Mouse (Mus musculus): ENCODE measurements around the gene Zfp60. TPM values are rescaled to one million over a fixed set of nuclear protein-coding genes. Genes with fewer than 3 reads are reported as not detected.
A peak's percentile ranks its signal among the peaks of the same experiment; 100 is the strongest.

Zfp60 gene
- polyA plus RNA-seq, 1 experiment from 2014 or later = 90.6 TPM

- Histone ChIP-seq H3K4me3 (ENCODE audit: low read depth, low read length) (no peak overlapping the region), H3K27ac (ENCODE audit: low read depth, low read length) (no peak overlapping the region), H3K36me3 (ENCODE audit: control insufficient read depth, insufficient read depth, low read length) (no peaks in the 10 kb centered on the region), H3K9ac (ENCODE audit: low read depth, low read length) (no peak overlapping the region), H3K27me3 (ENCODE audit: control insufficient read depth, insufficient read depth, low read length) (no peaks in the 10 kb centered on the region), H3K4me1 (replicated peaks; ENCODE audit: control insufficient read depth, insufficient read depth, low read length) (no peaks in the 10 kb centered on the region), H3K9me3 (ENCODE audit: control insufficient read depth, low read length) (no peaks in the 10 kb centered on the region), H3K4me2 (replicated peaks; ENCODE audit: low read depth, low read length) (no peak overlapping the region)
- DNase-seq (ENCODE audit: low spot score) (peak; percentile 70), ATAC-seq (ENCODE audit: low FRiP score) (no peak)
- 45% methylated on average over 5 of the region's 5 CpGs for WGBS
Observed at GRCm38 (mm10) chr7:27691076-27691475, 40.1 kb upstream of the Zfp60 start.

- Histone ChIP-seq H3K4me1 (replicated peaks; ENCODE audit: control insufficient read depth, insufficient read depth, low read length) (no peaks in the 10 kb centered on the region), H3K9ac (ENCODE audit: low read depth, low read length) (no peak overlapping the region), H3K36me3 (ENCODE audit: control insufficient read depth, insufficient read depth, low read length) (no peaks in the 10 kb centered on the region), H3K27me3 (ENCODE audit: control insufficient read depth, insufficient read depth, low read length) (no peaks in the 10 kb centered on the region), H3K4me3 (ENCODE audit: low read depth, low read length) (no peak overlapping the region), H3K4me2 (replicated peaks; ENCODE audit: low read depth, low read length) (no peak overlapping the region), H3K27ac (ENCODE audit: low read depth, low read length) (no peak overlapping the region), H3K9me3 (ENCODE audit: control insufficient read depth, low read length) (no peaks in the 10 kb centered on the region)
- DNase-seq (ENCODE audit: low spot score) (no peak), ATAC-seq (ENCODE audit: low FRiP score) (no peak)
- WGBS = 29% methylated on average over 3 of the region's 3 CpGs
Observed at GRCm38 (mm10) chr7:27696711-27697110, 34.5 kb upstream of the Zfp60 start.

- H3K27me3 ChIP-seq (ENCODE audit: control insufficient read depth, insufficient read depth, low read length) = no peaks in the 10 kb centered on the region
- no peaks in the 10 kb centered on the region for H3K36me3 ChIP-seq (ENCODE audit: control insufficient read depth, insufficient read depth, low read length)
- no peak overlapping the region for H3K9ac ChIP-seq (ENCODE audit: low read depth, low read length)
- H3K4me1 ChIP-seq (replicated peaks; ENCODE audit: control insufficient read depth, insufficient read depth, low read length) = no peaks in the 10 kb centered on the region
- WGBS = 80% methylated on average over 7 of the region's 7 CpGs
- H3K9me3 ChIP-seq (ENCODE audit: control insufficient read depth, low read length) = peaks cover 8% of the 10 kb centered on the region
- no peak overlapping the region for H3K27ac ChIP-seq (ENCODE audit: low read depth, low read length)
- H3K4me2 ChIP-seq (replicated peaks; ENCODE audit: low read depth, low read length) = no peak overlapping the region
- ATAC-seq (ENCODE audit: low FRiP score) = no peak
- H3K4me3 ChIP-seq (ENCODE audit: low read depth, low read length) = no peak overlapping the region
- DNase-seq (ENCODE audit: low spot score) = no peak
Observed at GRCm38 (mm10) chr7:27710402-27710801, 20.8 kb upstream of the Zfp60 start.

- ATAC-seq (ENCODE audit: low FRiP score) (no peak), DNase-seq (ENCODE audit: low spot score) (no peak)
- Histone ChIP-seq H3K9ac (ENCODE audit: low read depth, low read length) (no peak overlapping the region), H3K4me3 (ENCODE audit: low read depth, low read length) (no peak overlapping the region), H3K9me3 (ENCODE audit: control insufficient read depth, low read length) (no peaks in the 10 kb centered on the region), H3K27me3 (ENCODE audit: control insufficient read depth, insufficient read depth, low read length) (no peaks in the 10 kb centered on the region), H3K4me2 (replicated peaks; ENCODE audit: low read depth, low read length) (no peak overlapping the region), H3K27ac (ENCODE audit: low read depth, low read length) (no peak overlapping the region), H3K4me1 (replicated peaks; ENCODE audit: control insufficient read depth, insufficient read depth, low read length) (no peaks in the 10 kb centered on the region), H3K36me3 (ENCODE audit: control insufficient read depth, insufficient read depth, low read length) (no peaks in the 10 kb centered on the region)
- 91% methylated on average over 8 of the region's 8 CpGs for WGBS
Observed at GRCm38 (mm10) chr7:27721951-27722350, 9.2 kb upstream of the Zfp60 start.

GRCm38 (mm10) chr7:27725566-27726538 lies 5.3 kb upstream of the Zfp60 start:
- Histone ChIP-seq H3K36me3 (ENCODE audit: control insufficient read depth, insufficient read depth, low read length) (no peaks in the 10 kb centered on the region), H3K27ac (ENCODE audit: low read depth, low read length) (no peak overlapping the region), H3K27me3 (ENCODE audit: control insufficient read depth, insufficient read depth, low read length) (no peaks in the 10 kb centered on the region), H3K9ac (ENCODE audit: low read depth, low read length) (0 out of 2 replicates have a peak overlapping the region, but pooled peaks have one; percentile 8), H3K4me3 (ENCODE audit: low read depth, low read length) (no peak overlapping the region), H3K4me1 (replicated peaks; ENCODE audit: control insufficient read depth, insufficient read depth, low read length) (no peaks in the 10 kb centered on the region), H3K9me3 (ENCODE audit: control insufficient read depth, low read length) (no peaks in the 10 kb centered on the region), H3K4me2 (replicated peaks; ENCODE audit: low read depth, low read length) (no peak overlapping the region)
- DNase-seq (ENCODE audit: low spot score) (peak; percentile 78), ATAC-seq (ENCODE audit: low FRiP score) (peak; percentile 82)
- 40% methylated on average over 10 of the region's 12 CpGs for WGBS

- no peaks in the 10 kb centered on the region for H3K36me3 ChIP-seq (ENCODE audit: control insufficient read depth, insufficient read depth, low read length)
- no peak overlapping the region for H3K4me2 ChIP-seq (replicated peaks; ENCODE audit: low read depth, low read length)
- DNase-seq (ENCODE audit: low spot score) = no peak
- no peak overlapping the region for H3K9ac ChIP-seq (ENCODE audit: low read depth, low read length)
- no peak for ATAC-seq (ENCODE audit: low FRiP score)
- H3K4me1 ChIP-seq (replicated peaks; ENCODE audit: control insufficient read depth, insufficient read depth, low read length) = no peaks in the 10 kb centered on the region
- no peak overlapping the region for H3K4me3 ChIP-seq (ENCODE audit: low read depth, low read length)
- WGBS = 56% methylated on average over 2 of the region's 2 CpGs
- no peaks in the 10 kb centered on the region for H3K9me3 ChIP-seq (ENCODE audit: control insufficient read depth, low read length)
- no peak overlapping the region for H3K27ac ChIP-seq (ENCODE audit: low read depth, low read length)
- no peaks in the 10 kb centered on the region for H3K27me3 ChIP-seq (ENCODE audit: control insufficient read depth, insufficient read depth, low read length)
Observed at GRCm38 (mm10) chr7:27727471-27727870, 3.7 kb upstream of the Zfp60 start.

- H3K9ac ChIP-seq (ENCODE audit: low read depth, low read length) = peak overlapping the region; percentile 86
- WGBS = under 1% methylated on average over 12 of the region's 12 CpGs
- peaks cover 5% of the 10 kb centered on the region for H3K4me1 ChIP-seq (replicated peaks; ENCODE audit: control insufficient read depth, insufficient read depth, low read length)
- H3K4me2 ChIP-seq (replicated peaks; ENCODE audit: low read depth, low read length) = peak overlapping the region; percentile 61
- no peak for DNase-seq (ENCODE audit: low spot score)
- H3K9me3 ChIP-seq (ENCODE audit: control insufficient read depth, low read length) = no peaks in the 10 kb centered on the region
- H3K27ac ChIP-seq (ENCODE audit: low read depth, low read length) = peak overlapping the region; percentile 95
- peak overlapping the region; percentile 71 for H3K4me3 ChIP-seq (ENCODE audit: low read depth, low read length)
- ATAC-seq (ENCODE audit: low FRiP score) = peak; percentile 46
- H3K36me3 ChIP-seq (ENCODE audit: control insufficient read depth, insufficient read depth, low read length) = no peaks in the 10 kb centered on the region
- no peaks in the 10 kb centered on the region for H3K27me3 ChIP-seq (ENCODE audit: control insufficient read depth, insufficient read depth, low read length)
Observed at GRCm38 (mm10) chr7:27731946-27732345, 757 bp downstream of the Zfp60 start.

GRCm38 (mm10) chr7:27732508-27732907 lies 1.3 kb downstream of the Zfp60 start:
- H3K4me3 ChIP-seq (ENCODE audit: low read depth, low read length) = peak overlapping the region; percentile 71
- no peaks in the 10 kb centered on the region for H3K9me3 ChIP-seq (ENCODE audit: control insufficient read depth, low read length)
- H3K4me1 ChIP-seq (replicated peaks; ENCODE audit: control insufficient read depth, insufficient read depth, low read length) = peaks cover 5% of the 10 kb centered on the region
- no peaks in the 10 kb centered on the region for H3K36me3 ChIP-seq (ENCODE audit: control insufficient read depth, insufficient read depth, low read length)
- 64% methylated on average over 6 of the region's 6 CpGs for WGBS
- H3K27ac ChIP-seq (ENCODE audit: low read depth, low read length) = peak overlapping the region; percentile 95
- no peak for ATAC-seq (ENCODE audit: low FRiP score)
- peak overlapping the region; percentile 86 for H3K9ac ChIP-seq (ENCODE audit: low read depth, low read length)
- H3K27me3 ChIP-seq (ENCODE audit: control insufficient read depth, insufficient read depth, low read length) = no peaks in the 10 kb centered on the region
- DNase-seq (ENCODE audit: low spot score) = peak; percentile 27
- peak overlapping the region; percentile 61 for H3K4me2 ChIP-seq (replicated peaks; ENCODE audit: low read depth, low read length)

- Histone ChIP-seq H3K9ac (ENCODE audit: low read depth, low read length) (peak overlapping the region; percentile 24; the same call in 1 of the 2 replicates), H3K9me3 (ENCODE audit: control insufficient read depth, low read length) (no peaks in the 10 kb centered on the region), H3K27ac (ENCODE audit: low read depth, low read length) (peak overlapping the region; percentile 54; the same call in 1 of the 2 replicates), H3K4me1 (replicated peaks; ENCODE audit: control insufficient read depth, insufficient read depth, low read length) (peaks cover 5% of the 10 kb centered on the region), H3K36me3 (ENCODE audit: control insufficient read depth, insufficient read depth, low read length) (peaks cover 13% of the 10 kb centered on the region), H3K4me2 (replicated peaks; ENCODE audit: low read depth, low read length) (no peak overlapping the region), H3K4me3 (ENCODE audit: low read depth, low read length) (no peak overlapping the region), H3K27me3 (ENCODE audit: control insufficient read depth, insufficient read depth, low read length) (no peaks in the 10 kb centered on the region)
- DNase-seq (ENCODE audit: low spot score) (peak; percentile 30), ATAC-seq (ENCODE audit: low FRiP score) (no peak)
- 23% methylated on average over 5 of the region's 5 CpGs for WGBS
Observed at GRCm38 (mm10) chr7:27735457-27735856, 4.3 kb downstream of the Zfp60 start.
